Mouse (Mus musculus): ENCODE data around the gene Dot1l.

Gene Dot1l

GRCm38 (mm10) chr10:80757717-80758116 lies 2.7 kb downstream of the Dot1l start:
- peak; percentile 49 for DNase-seq (ENCODE audit: extremely low spot score)

GRCm38 (mm10) chr10:80758651-80759050 lies 3.6 kb downstream of the Dot1l start:
- no peak for DNase-seq (ENCODE audit: extremely low spot score)

- no peak for DNase-seq (ENCODE audit: extremely low spot score)
Measured at GRCm38 (mm10) chr10:80760596-80761524, 5.9 kb downstream of the Dot1l start.

GRCm38 (mm10) chr10:80761821-80762220 lies 6.8 kb downstream of the Dot1l start:
- no peak for DNase-seq (ENCODE audit: extremely low spot score)

GRCm38 (mm10) chr10:80763502-80763901 lies 8.5 kb downstream of the Dot1l start:
- DNase-seq (ENCODE audit: extremely low spot score) = no peak

- no peak for DNase-seq (ENCODE audit: extremely low spot score)
Measured at GRCm38 (mm10) chr10:80765746-80766145, 10.7 kb downstream of the Dot1l start.

- no peak for DNase-seq (ENCODE audit: extremely low spot score)
Measured at GRCm38 (mm10) chr10:80766161-80766815, 11.3 kb downstream of the Dot1l start.

GRCm38 (mm10) chr10:80768365-80768764 lies 13.4 kb downstream of the Dot1l start:
- DNase-seq (ENCODE audit: extremely low spot score) = no peak

- no peak for DNase-seq (ENCODE audit: extremely low spot score)
Measured at GRCm38 (mm10) chr10:80773816-80774215, 18.8 kb downstream of the Dot1l start.

GRCm38 (mm10) chr10:80774549-80774948 lies 19.5 kb downstream of the Dot1l start:
- DNase-seq (ENCODE audit: extremely low spot score) = peak; percentile 61

GRCm38 (mm10) chr10:80774981-80775380 lies 20.0 kb downstream of the Dot1l start:
- no peak for DNase-seq (ENCODE audit: extremely low spot score)

GRCm38 (mm10) chr10:80775731-80776130 lies 20.7 kb downstream of the Dot1l start:
- DNase-seq (ENCODE audit: extremely low spot score) = no peak

GRCm38 (mm10) chr10:80776358-80776869 lies 21.4 kb downstream of the Dot1l start:
- no peak for DNase-seq (ENCODE audit: extremely low spot score)

GRCm38 (mm10) chr10:80777123-80777522 lies 22.1 kb downstream of the Dot1l start:
- DNase-seq (ENCODE audit: extremely low spot score) = no peak

GRCm38 (mm10) chr10:80779565-80779964 lies 24.6 kb downstream of the Dot1l start:
- DNase-seq (ENCODE audit: extremely low spot score) = no peak

- no peak for DNase-seq (ENCODE audit: extremely low spot score)
Measured at GRCm38 (mm10) chr10:80784302-80784701, 29.3 kb downstream of the Dot1l start.

- no peak for DNase-seq (ENCODE audit: extremely low spot score)
Measured at GRCm38 (mm10) chr10:80784871-80785270, 29.9 kb downstream of the Dot1l start.

GRCm38 (mm10) chr10:80785963-80786362 lies 31.0 kb downstream of the Dot1l start:
- no peak for DNase-seq (ENCODE audit: extremely low spot score)

- no peak for DNase-seq (ENCODE audit: extremely low spot score)
Measured at GRCm38 (mm10) chr10:80787517-80787916, 32.5 kb downstream of the Dot1l start.

- DNase-seq (ENCODE audit: extremely low spot score) = no peak
Measured at GRCm38 (mm10) chr10:80790761-80791404, 35.9 kb downstream of the Dot1l start.

- no peak for DNase-seq (ENCODE audit: extremely low spot score)
Measured at GRCm38 (mm10) chr10:80791476-80792174, 36.6 kb downstream of the Dot1l start.
